Mouse (Mus musculus) embryonic fibroblast, embryonic 13.5 days (primary cell): ENCODE measurements at regions not wholly inside any gene's neighbourhood (a gene's known extent, or its start where the extent isn't known, plus 50 kb on each side); places are given as distances from the start of the nearest gene placed in this dataset.

Source experiments
- CTCF ChIP-seq: IDR thresholded peaks from 2 replicates; pipeline ENCODE4 v1.5.1; 2011; ENCODE audit warnings: mild to moderate bottlenecking, control low read depth, low read length, moderate library complexity, borderline replicate concordance; ENCODE audit not compliant: insufficient read depth
- POLR2A ChIP-seq: IDR thresholded peaks from 2 replicates; pipeline ENCODE4 v1.6.1; 2011; ENCODE audit warnings: low read depth, mild to moderate bottlenecking, control low read depth, low read length, moderate library complexity

DNA sequence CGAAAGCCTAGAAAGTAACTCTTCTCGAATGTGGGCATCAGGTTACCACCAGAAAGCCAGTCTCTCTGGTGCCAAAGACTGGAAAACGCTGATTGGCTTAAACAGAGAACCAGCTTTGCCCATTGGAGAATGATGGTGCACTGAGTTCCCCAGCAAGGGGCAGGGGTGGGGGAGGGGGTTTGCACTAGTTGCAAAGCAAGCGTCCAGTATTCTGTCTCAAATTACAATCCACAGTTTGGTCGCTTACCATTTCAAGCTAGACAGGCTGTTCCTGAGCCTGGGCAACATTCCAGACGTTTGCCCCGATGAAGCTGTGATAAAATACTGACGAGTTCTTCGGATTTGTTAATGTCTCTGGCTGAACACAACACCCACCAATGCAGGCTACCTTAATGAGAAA lies 69.0 kb upstream of the Dap start:
- no peak for TF ChIP-seq CTCF
- no peak for TF ChIP-seq POLR2A
